Mouse (Mus musculus): Measurements from ENCODE around the gene Zbtb7b.

The Zbtb7b gene

GRCm38 (mm10) chr3:89330346-89330745 is 64.2 kb downstream of the Zbtb7b start:
- Histone ChIP-seq H3K36me3 (ENCODE audit: insufficient read depth, low read length) (peaks cover 25% of the 10 kb centered on the region), H3K4me1 (replicated peaks; ENCODE audit: low read depth, low read length) (peaks cover 91% of the 10 kb centered on the region), H3K9me3 (ENCODE audit: low read length) (no peaks in the 10 kb centered on the region), H3K4me3 (replicated peaks; ENCODE audit: low read length) (no peak overlapping the region; the same call in 1 of the 2 replicates), H3K27me3 (ENCODE audit: insufficient read depth, low read length) (peaks cover 24% of the 10 kb centered on the region)
- TF ChIP-seq CTCF (conservative IDR thresholded peaks at IDR 0.05; ENCODE audit: low read length) (no peak), POU5F1 (IDR thresholded peaks at IDR 0.05; ENCODE audit: borderline replicate concordance, low read length) (no peak), NANOG (IDR thresholded peaks at IDR 0.05; ENCODE audit: borderline replicate concordance, low read length) (no peak)

DNA sequence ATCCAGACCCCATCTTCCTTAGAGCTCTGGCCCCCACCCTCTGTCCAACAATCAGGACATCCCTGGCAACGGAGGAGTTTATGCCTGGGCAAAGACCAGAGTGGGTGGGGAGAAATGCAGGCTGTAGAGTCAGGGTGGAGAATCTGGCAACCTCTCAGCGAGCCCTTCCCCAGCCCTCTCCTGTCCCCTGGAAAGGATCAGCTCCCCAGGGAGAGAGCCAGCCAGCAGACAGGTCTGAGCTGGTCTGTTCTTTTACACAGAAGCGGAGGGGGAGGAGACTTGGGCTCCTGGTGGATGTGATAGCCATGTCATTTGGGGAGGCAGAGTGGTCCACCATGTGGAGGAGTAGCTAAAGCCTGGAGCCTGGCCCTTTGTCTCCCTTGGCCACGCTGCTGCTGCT is 66.0 kb downstream of the Zbtb7b start:
- Histone ChIP-seq H3K36me3 (ENCODE audit: insufficient read depth, low read length) (peaks cover 7% of the 10 kb centered on the region), H3K9me3 (ENCODE audit: low read length) (no peaks in the 10 kb centered on the region), H3K27me3 (ENCODE audit: insufficient read depth, low read length) (peaks cover 15% of the 10 kb centered on the region), H3K4me3 (replicated peaks; ENCODE audit: low read length) (peak overlapping the region; percentile 56), H3K4me1 (replicated peaks; ENCODE audit: low read depth, low read length) (peaks cover 81% of the 10 kb centered on the region)
- TF ChIP-seq NANOG (IDR thresholded peaks at IDR 0.05; ENCODE audit: borderline replicate concordance, low read length) (no peak), POU5F1 (IDR thresholded peaks at IDR 0.05; ENCODE audit: borderline replicate concordance, low read length) (no peak), CTCF (conservative IDR thresholded peaks at IDR 0.05; ENCODE audit: low read length) (no peak)

Measured in E14TG2a.4 (cell line).